Mouse (Mus musculus): ENCODE measurements around the gene Fhl4. TPM values are rescaled to one million over a fixed set of nuclear protein-coding genes. Genes with fewer than 3 reads are reported as not detected.

Gene Fhl4
- total RNA-seq (2021) (under 1 TPM; 0.31 to 0.37 TPM), polyA plus RNA-seq (2012; rRNA removed) (0.03 and 0.09 TPM in 2 replicates)
- long read RNA-seq: 0 reads

DNA sequence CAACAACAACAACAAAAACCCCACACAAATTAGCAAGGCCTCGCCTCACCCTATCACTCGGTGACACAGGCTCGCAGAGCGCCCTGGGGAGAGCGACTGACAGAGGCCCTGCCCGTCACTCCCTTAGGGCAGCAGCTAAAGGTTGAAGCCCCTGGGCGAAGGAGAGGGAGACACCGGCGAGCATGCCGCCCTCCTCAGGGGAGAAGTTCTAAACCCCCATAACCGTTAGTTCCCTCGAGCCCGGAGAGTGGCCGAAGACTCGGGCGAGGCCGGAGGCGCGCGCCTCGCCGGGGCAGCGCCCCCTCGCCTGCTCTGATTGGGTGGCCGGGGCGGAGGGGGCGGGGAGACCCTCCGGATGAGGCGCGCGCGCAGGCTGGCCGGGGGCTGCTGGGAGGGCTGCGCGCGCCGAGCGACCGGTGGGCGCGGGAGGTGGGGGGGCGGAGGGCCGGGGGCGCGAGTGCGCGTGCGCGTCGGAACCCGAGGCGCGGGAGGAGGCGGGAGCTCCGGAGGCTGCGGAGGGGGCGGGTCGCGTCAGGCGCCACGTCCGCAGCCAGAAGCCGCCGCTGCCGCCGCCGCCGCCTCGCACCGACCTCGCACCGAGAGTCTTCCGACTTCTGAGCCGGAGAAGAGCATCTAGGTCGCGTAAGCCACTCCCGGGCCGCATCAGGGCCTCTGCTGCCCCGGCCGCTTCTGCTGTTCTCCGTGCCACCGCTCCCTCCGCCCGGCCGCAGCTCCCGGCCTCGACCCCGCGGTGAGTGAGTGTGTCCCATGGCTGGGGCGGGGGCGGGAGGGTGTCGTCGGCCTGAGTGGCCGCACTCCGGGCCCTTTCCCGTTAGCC, at the start of gene Fhl4, which contains the start of gene Tmem263:
Gene Fhl4 (minus strand): TSS at position 249 of the 838 bp plus-strand sequence.
Gene Tmem263 (plus strand): TSS at position 381 of the 838 bp plus-strand sequence.
- DNase-seq: peak; percentile 89

DNA sequence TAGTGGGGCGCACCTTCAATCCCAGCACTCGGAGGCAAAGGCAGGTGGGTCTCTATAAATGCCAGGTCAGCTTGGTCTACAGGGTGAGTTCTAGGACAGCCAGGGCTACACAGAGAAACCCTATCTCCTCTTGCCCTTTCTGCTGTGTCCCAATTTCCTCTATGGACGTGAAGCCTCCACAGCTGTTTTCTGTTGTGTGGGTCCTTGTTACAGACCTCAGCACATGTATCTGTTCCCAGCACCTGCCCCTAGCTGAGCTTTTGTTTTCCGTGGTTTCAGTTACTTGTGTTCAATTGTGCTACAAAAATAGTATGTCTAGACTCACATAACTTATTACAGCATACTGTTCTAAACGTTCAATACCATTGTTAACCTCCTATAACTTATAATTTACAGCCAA, 46.9 kb upstream of the Fhl4 start:
- DNase-seq: no peak

GRCm38 (mm10) chr10:85146282-85146681, 44.0 kb upstream of the Fhl4 start:
- DNase-seq: no peak

DNA sequence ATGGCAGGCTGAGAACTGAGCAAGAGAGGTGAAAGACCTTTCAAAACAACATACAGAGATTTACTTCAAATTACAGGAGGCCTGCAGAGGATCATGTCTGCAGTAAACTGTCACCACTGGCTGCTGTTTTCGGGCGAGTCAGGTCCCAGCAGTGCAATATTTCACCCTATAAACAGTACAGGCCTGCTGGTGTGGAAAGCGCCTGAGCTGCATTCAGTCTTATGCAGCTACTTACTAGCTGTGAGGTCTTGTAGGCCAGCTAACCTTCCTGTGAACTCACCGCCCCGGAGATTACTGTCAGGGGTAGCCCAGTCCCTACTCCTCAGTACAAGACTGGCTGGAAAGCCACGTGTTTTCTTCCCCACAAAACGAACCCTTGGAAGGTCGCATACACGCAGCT, 39.2 kb upstream of the Fhl4 start:
- DNase-seq: no peak

DNA sequence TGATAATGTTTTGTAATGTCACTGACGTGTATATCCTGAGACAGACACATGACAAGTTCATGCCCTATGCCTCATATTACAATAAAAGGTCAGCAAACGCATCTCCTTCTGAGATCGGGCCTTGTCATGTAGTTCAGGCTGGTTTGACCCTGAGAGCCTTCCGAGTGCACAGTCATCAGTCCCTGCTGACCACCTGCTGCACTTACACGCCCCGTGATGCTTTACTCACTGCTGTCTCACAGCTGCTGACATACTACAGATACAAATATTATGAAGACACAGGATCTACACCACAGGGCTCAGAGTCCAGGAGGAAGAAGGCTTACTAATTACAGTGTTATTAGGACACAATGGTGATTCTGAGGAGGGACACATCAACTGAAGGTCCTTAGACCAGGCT, 34.3 kb upstream of the Fhl4 start:
- no peak for DNase-seq

GRCm38 (mm10) chr10:85128453-85128852, 26.2 kb upstream of the Fhl4 start:
- DNase-seq: peak; percentile 8

DNA sequence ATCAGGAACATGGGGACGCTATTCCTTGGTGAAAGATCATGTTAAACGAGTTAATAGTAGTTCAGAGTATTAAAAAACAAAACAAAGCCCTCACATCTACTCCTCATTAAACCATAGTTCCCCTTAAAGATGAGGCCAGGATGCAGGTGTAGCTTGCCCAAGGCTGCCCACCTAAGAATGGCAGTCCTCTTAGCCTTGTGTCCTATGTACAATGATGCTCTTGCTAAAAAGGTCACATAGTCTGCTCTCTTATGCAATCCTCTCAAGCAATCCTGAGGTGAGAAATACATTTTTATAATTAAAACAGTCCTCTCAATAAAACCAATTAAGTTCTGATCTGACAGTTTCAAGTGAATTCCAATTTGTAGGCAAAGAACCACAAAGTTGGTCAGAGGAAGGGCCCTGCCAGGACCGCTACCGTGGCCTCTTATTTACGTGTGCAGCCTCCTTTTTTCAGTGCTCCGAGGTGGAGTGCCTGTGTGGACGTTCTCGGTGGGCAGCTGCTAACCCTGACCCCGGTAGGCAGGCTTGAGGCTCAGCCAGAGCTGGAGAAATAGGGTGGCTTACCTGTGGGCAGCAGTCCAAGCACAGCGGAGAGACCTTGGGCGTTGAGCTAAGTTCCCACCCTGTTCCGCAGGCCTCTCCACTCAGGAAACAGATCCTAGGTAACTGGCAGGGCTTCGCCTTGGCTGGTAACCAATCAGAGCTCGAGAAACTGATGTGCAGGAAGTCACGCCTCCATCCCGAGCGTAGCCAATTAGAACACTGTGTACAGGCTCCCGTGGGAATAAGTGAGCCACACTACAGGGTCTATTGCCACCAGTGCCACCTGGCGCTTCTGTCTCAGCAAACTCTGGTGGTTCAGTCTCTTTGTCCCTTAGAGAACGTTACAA, 25.3 kb upstream of the Fhl4 start, which contains the start of gene Mterf2:
Gene Mterf2 (minus strand): TSS at position 633 of the 893 bp plus-strand sequence.
- DNase-seq: peak; percentile 94

- no peak for DNase-seq
These were observed 22.9 kb upstream of the Fhl4 start for GRCm38 (mm10) chr10:85125184-85125583.

- DNase-seq: no peak
These were observed 12.1 kb upstream of the Fhl4 start for GRCm38 (mm10) chr10:85114409-85114808.

DNA sequence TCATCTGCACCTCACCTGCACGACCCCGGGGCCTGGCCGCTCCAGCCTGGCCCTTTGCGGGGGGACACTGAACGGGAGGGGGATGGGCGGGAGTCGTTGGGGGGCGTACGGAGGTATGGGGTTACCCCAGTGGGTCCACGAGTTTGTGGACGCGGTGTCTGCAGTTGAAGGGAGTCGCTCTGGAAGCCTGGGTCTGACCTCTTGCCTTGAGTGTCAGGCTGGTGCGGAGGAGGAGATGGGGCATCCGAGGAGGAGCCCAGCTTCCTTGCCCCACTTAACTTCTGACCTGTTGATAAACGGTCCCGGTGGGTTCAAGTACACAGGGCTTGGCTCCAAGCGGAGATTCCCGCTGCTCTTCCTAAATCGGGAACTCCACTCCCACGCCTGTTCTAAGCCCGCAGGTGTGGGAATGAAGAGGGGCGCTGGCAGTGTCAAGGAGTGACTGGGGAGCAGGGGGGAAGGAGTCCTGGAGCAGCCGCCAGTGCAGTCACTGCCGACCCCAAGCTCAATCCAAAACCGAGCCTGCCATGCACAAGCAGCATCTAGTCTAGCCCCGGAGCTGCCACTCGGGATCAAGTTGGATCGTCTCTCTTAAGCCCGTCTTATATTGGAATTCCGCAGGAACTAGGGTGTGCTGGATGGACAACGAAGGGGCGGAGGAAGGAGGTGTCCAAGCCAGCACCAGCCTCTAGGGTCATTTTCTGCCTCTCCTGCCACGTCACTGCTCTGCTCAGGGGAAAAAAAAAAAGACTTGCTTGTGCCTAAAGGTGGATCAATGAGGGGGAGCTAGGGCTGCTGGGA, 990 bp upstream of the Fhl4 start:
- DNase-seq: peak; percentile 47

- no peak for DNase-seq
These were observed 454 bp downstream of the Fhl4 start for GRCm38 (mm10) chr10:85101841-85102240.

DNA sequence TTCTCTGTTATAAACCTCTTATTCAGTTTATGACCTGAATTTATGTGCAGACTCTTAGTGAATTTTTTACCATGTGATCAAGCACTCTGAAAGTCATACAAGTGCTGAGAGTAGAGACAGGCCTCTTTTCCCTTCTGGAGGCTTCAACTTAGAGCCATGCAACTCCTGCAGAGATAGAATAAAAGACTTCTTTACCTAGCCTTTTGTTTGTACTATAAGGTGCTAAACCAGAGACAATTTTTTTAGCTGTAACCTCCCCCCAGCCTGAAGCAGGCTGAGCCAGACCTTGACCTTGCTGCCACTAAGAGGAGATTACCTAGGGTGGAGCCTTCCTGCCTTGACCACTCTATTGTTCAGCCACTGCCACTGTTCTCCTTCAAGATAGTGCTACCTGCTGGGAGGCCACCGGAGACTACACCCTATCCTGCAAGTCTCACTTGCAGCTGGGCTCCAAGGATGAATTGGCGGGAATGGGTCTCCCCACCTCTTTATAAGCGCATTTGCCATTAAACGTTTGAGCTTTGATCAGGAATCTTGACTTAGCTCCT, 30.6 kb downstream of the Fhl4 start:
- DNase-seq: no peak

DNA sequence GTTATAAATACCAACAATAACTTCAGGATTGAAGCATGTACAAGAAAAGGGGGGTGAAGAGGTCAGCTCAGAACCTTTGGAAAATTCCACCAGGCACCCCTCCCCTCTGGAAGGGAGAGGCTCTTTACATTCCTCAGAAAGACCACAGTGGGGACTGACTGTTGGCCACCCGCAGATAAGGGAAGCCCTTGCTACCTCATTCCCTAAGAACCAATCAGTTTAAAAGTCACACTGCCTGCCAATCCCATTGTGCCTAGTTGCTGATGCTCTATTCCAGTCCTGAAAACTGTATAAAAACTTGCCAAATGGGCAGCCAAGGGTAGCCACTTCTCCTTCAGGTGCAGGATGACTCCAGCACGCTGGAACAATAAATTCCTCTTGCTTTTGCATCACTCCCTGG, 47.4 kb downstream of the Fhl4 start:
- DNase-seq: no peak

DNA sequence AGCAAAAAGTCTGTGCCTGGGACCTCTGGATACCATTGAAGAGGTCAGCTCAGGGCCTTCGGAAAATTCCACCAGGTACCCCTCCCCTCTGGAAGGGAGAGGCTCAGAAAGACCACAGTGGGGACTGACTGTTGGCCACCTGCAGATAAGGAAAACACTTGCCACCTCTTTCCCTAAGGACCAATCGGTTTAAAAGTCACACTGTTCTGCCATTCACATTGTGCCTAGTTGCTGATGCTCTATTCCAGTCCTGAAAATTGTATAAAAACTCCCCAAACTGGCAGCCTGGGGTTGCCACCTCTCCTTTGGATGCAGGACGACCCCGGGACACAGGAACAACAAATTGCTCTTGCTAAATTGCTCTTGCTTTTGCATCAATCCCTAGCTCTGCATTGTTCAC, 49.8 kb downstream of the Fhl4 start:
- DNase-seq: no peak

- DNase-seq: no peak
These were observed 51.6 kb downstream of the Fhl4 start for GRCm38 (mm10) chr10:85050668-85051208.

- DNase-seq: no peak
These were observed 54.3 kb downstream of the Fhl4 start for GRCm38 (mm10) chr10:85048008-85048407.

- DNase-seq: no peak
These were observed 55.7 kb downstream of the Fhl4 start for GRCm38 (mm10) chr10:85046585-85046984.

Data from adrenal gland, adult 2 months (tissue).